Mouse (Mus musculus) ES-Bruce4 (cell line): Measurements from ENCODE around the gene Med25.

ENCODE experiments used
- CTCF ChIP-seq: IDR thresholded peaks from one replicate; pipeline ENCODE4 v1.8.1; 2011; ENCODE audit warnings: low read depth, low read length
- EP300 ChIP-seq: IDR thresholded peaks from 2 replicates; pipeline ENCODE4 v1.6.1; 2011; ENCODE audit warnings: low read depth, low read length; ENCODE audit not compliant: insufficient read depth

DNA sequence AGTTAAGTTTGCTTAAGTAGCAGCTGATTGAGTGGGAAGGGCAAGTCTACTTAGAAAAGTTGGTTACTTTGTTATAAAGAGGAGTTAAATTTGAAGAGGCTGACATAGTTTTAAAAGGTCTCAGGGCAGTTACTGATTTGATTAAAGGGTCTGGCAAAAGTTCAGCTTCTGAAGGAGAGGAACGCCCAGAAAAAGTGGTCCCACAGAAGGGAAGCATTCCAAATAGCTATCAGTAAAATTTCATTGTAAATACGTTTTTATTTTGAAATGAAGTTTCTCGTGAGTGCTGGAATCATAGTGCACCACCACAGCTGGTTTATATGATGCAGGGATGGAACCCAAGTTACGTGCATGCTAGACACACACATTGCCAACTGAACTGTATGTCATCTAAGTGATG lies 59.7 kb downstream of the Med25 start:
- TF ChIP-seq CTCF (no peak), EP300 (no peak)
